Mouse (Mus musculus) lung, adult 2 months (tissue): Measurements from ENCODE around the gene Xntrpc.

ENCODE experiments used
- CTCF ChIP-seq: fragments of 200-500 bp; IDR thresholded peaks from 2 replicates; pipeline ENCODE4 v1.5.1; 2011; ENCODE audit warnings: mild to moderate bottlenecking, low read length, control low read depth; ENCODE audit not compliant: insufficient read depth
- POLR2A ChIP-seq: fragments of 200-500 bp; IDR thresholded peaks from 2 replicates; pipeline ENCODE4 v1.6.1; 2011; ENCODE audit warnings: low read depth, mild to moderate bottlenecking, control low read depth, low read length, borderline replicate concordance; ENCODE audit errors: extremely low read depth

- TF ChIP-seq CTCF = no peak
- no peak for TF ChIP-seq POLR2A
Measured at GRCm38 (mm10) chr7:102034904-102035303, 30.6 kb upstream of the Xntrpc start.
